Mouse (Mus musculus) left cerebral cortex, adult 2 months (tissue): ENCODE measurements around the gene Atxn1. TPM values are rescaled to one million over a fixed set of nuclear protein-coding genes. Genes with fewer than 3 reads are reported as not detected.

ENCODE experiments used
- DNase-seq, 2 experiments: peaks; one replicate each; pipeline ENCODE4 v3.0.0; 2021 to 2022; ENCODE audit warnings: low spot score in 2 of 2, mixed read lengths in 1 of 2; ENCODE audit errors: extremely low spot score in 1 of 2
- H3K27ac ChIP-seq: fragments of 200-600 bp; 2 replicates; pipeline ENCODE4 v1.8.1; 2022
- H3K4me3 ChIP-seq: fragments of 200-600 bp; 2 replicates; pipeline ENCODE4 v1.8.1; 2022
- CTCF ChIP-seq: fragments of 200-600 bp; IDR thresholded peaks from 2 replicates; pipeline ENCODE4 v1.8.1; 2022; ENCODE audit warnings: antibody characterized with exemption, mild to moderate bottlenecking, moderate library complexity
- intact Hi-C: fragments of 180-260 bp; cut with DNase I; formaldehyde crosslinking; loops from one replicate; pipeline ENCODE4 v1.15.1; 2025
- total RNA-seq, 2 experiments: library from RNA; stranded (reverse); gene quantifications; 2 replicates each; pipeline ENCODE4 v1.2.3; 2021

Gene Atxn1
- total RNA-seq, 2 experiments from 2014 or later = 152 to 197 TPM

- intact Hi-C loops = no loop called here
- no peak for DNase-seq
- Histone ChIP-seq H3K27ac (no peak overlapping the region), H3K4me3 (no peak overlapping the region)
- no peak for TF ChIP-seq CTCF
Observed at GRCm38 (mm10) chr13:45611554-45611953, 353.3 kb downstream of the Atxn1 start.

GRCm38 (mm10) chr13:45609461-45609860 lies 355.3 kb downstream of the Atxn1 start:
- H3K27ac ChIP-seq = no peak overlapping the region
- TF ChIP-seq CTCF = no peak
- intact Hi-C loops = no loop called here
- no peak overlapping the region for H3K4me3 ChIP-seq
- no peak for DNase-seq

- intact Hi-C loops = no loop called here
Observed at GRCm38 (mm10) chr13:45608593-45608992, 356.2 kb downstream of the Atxn1 start.

GRCm38 (mm10) chr13:45607946-45608345 lies 356.9 kb downstream of the Atxn1 start:
- no peak for TF ChIP-seq CTCF
- intact Hi-C loops = no loop called here
- Histone ChIP-seq H3K4me3 (no peak overlapping the region), H3K27ac (no peak overlapping the region)
- DNase-seq = no peak

More at GRCm38 (mm10) chr13:45608593-45608992, 356.2 kb downstream of the Atxn1 start:
- peak; percentile 36 for TF ChIP-seq CTCF
- Histone ChIP-seq H3K4me3 (no peak overlapping the region), H3K27ac (no peak overlapping the region)
- DNase-seq = no peak

GRCm38 (mm10) chr13:45603636-45604035 lies 361.2 kb downstream of the Atxn1 start:
- no peak overlapping the region for H3K4me3 ChIP-seq
- no peak for TF ChIP-seq CTCF
- no peak for DNase-seq
- intact Hi-C loops = no loop called here
- no peak overlapping the region for H3K27ac ChIP-seq

GRCm38 (mm10) chr13:45600443-45600842 lies 364.4 kb downstream of the Atxn1 start:
- Histone ChIP-seq H3K27ac (no peak overlapping the region), H3K4me3 (no peak overlapping the region)
- intact Hi-C loops = no loop called here
- no peak for TF ChIP-seq CTCF
- DNase-seq = no peak

GRCm38 (mm10) chr13:45599831-45600230 lies 365.0 kb downstream of the Atxn1 start:
- no peak overlapping the region for H3K4me3 ChIP-seq
- no peak for DNase-seq
- intact Hi-C loops = no loop called here
- H3K27ac ChIP-seq = no peak overlapping the region
- TF ChIP-seq CTCF = no peak

GRCm38 (mm10) chr13:45595416-45595815 lies 369.4 kb downstream of the Atxn1 start:
- no peak for DNase-seq
- intact Hi-C loops = no loop called here
- no peak for TF ChIP-seq CTCF
- Histone ChIP-seq H3K4me3 (no peak overlapping the region), H3K27ac (no peak overlapping the region)

- no peak for TF ChIP-seq CTCF
- no peak for DNase-seq
- Histone ChIP-seq H3K4me3 (no peak overlapping the region), H3K27ac (no peak overlapping the region)
- intact Hi-C loops = no loop called here
Observed at GRCm38 (mm10) chr13:45593914-45594313, 370.9 kb downstream of the Atxn1 start.

- intact Hi-C loops = no loop called here
- DNase-seq = no peak
- no peak overlapping the region for H3K4me3 ChIP-seq
- TF ChIP-seq CTCF = no peak
- H3K27ac ChIP-seq = no peak overlapping the region
Observed at GRCm38 (mm10) chr13:45590898-45591297, 373.9 kb downstream of the Atxn1 start.

GRCm38 (mm10) chr13:45583061-45583460 lies 381.7 kb downstream of the Atxn1 start:
- DNase-seq = no peak
- peak; percentile 36 for TF ChIP-seq CTCF
- intact Hi-C loops = no loop called here
- Histone ChIP-seq H3K4me3 (no peak overlapping the region), H3K27ac (peak overlapping the region; percentile 72)

- intact Hi-C loops = no loop called here
- Histone ChIP-seq H3K4me3 (no peak overlapping the region), H3K27ac (peak overlapping the region; percentile 72)
- TF ChIP-seq CTCF = no peak
- no peak for DNase-seq
Observed at GRCm38 (mm10) chr13:45582294-45582693, 382.5 kb downstream of the Atxn1 start.

- intact Hi-C loops = no loop called here
Observed at GRCm38 (mm10) chr13:45579751-45580150, 385.1 kb downstream of the Atxn1 start.

More at GRCm38 (mm10) chr13:45579751-45580150, 385.1 kb downstream of the Atxn1 start:
- no peak for TF ChIP-seq CTCF
- no peak overlapping the region for H3K4me3 ChIP-seq
- no peak overlapping the region for H3K27ac ChIP-seq
- no peak for DNase-seq
